Mouse (Mus musculus): ENCODE data around the gene Sept14. TPM values are rescaled to one million over a fixed set of nuclear protein-coding genes. Genes with fewer than 3 reads are reported as not detected.
A peak's percentile ranks its signal among the peaks of the same experiment; 100 is the strongest.

Sept14 gene
- polyA plus RNA-seq, 1 experiment, result not detected

DNA sequence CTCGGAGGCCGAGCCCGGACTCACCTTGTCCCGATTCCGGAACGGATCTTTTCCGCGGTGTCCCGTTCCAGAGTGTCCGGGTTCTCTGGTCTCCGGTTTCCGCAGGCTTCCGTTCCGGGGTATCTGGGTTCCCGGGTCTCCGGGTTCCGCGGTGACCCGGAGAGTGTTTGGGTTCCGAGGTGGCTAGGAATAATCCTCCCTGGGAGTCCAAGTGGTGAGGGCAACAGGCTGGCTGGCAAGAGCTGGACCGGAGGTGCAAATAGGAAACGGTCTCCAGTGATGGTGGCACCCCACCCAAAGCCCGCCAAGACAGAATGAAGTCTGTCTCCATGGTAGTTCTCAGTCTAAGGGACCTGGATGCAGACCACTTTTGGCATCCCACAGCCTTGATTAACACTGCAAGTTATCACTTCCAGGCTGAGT lies 38.3 kb downstream of the Sept14 start, which contains the start of gene Zfp11:
Zfp11 (minus strand) TSS at position 64 of the 423 bp plus-strand sequence.
- 2% methylated on average over 23 of the region's 23 CpGs for WGBS
- DNase-seq (ENCODE audit: low read depth in 1 of 2, low spot score in 2 of 2), result peak; percentile 22 to 35
- TF ChIP-seq CTCF (IDR thresholded peaks at IDR 0.05; ENCODE audit: extremely low read depth, insufficient read depth, insufficient read length, insufficient replicate concordance), result no peak
- no peak for TF ChIP-seq POLR2A (IDR thresholded peaks at IDR 0.05; ENCODE audit: low read depth, low read length)

DNA sequence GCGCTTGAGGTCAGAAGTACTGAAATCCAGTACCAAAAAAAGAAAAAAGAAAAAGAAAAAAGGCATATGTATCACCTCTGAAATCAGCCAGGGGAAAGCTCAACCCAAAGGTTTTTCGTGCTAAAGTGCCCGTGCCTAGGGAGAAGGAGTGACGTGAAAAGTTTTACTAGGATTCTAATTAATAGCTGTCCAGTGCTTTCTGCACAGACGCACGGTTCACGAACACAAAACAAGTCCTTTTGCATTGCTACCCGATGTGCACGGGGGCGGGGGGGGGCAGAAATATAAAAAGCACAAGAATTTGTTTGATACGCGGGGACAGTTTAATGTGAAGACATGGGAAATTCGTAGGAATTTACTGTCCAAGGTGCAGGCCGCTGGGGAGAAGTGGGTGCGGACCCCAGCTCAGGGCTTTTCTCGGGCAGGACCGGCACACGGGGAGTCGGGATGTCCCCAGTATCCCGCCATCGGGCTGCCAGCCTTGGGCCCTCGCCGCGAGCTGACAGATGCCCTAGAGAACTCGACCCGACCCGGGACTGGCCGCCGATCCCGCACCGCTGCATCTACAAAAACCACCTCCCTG lies 38.8 kb downstream of the Sept14 start:
- H3K27ac ChIP-seq (ENCODE audit: insufficient read depth, low read length), result no peak overlapping the region

More for the DNA sequence above, 38.3 kb downstream of the Sept14 start, which contains the start of gene Zfp11:
- no peaks in the 10 kb centered on the region for H3K27me3 ChIP-seq (ENCODE audit: control insufficient read depth, insufficient read depth, low read length)
- no peaks in the 10 kb centered on the region for H3K36me3 ChIP-seq (ENCODE audit: control insufficient read depth, insufficient read depth, low read length)
- H3K4me3 ChIP-seq (ENCODE audit: extremely low read depth, insufficient read depth, insufficient read length), result peak within 1 kb of the TSS; percentile 77
- H3K27ac ChIP-seq (ENCODE audit: insufficient read depth, low read length), result no peak within 1 kb of the TSS
- no peaks in the 10 kb centered on the region for H3K4me1 ChIP-seq (ENCODE audit: control insufficient read depth, insufficient read depth, insufficient read length)

DNA sequence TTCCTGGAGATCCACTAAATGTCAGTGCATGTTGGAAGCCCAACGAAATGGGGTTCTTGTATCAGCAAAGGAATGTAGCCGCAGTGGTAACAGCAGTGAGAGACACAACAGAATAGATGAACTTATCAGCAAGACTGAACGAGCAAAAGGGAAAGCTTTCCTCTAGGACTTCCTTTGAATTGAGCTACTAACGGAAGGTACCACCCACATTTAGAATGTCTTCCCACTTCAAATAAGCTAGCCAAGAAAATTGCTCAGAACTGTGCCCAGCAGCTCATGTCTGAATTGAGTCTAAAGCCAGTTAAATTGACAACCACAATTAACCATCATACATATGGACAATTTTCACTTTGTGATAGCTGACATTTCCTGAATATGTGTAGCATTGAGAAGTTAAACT lies 40.5 kb downstream of the Sept14 start:
- Histone ChIP-seq H3K4me1 (ENCODE audit: control insufficient read depth, insufficient read depth, insufficient read length) (no peaks in the 10 kb centered on the region), H3K4me3 (ENCODE audit: extremely low read depth, insufficient read depth, insufficient read length) (no peak overlapping the region), H3K27me3 (ENCODE audit: control insufficient read depth, insufficient read depth, low read length) (no peaks in the 10 kb centered on the region), H3K36me3 (ENCODE audit: control insufficient read depth, insufficient read depth, low read length) (no peaks in the 10 kb centered on the region), H3K27ac (ENCODE audit: insufficient read depth, low read length) (no peak overlapping the region)
- 91% methylated on average over 4 of the region's 4 CpGs for WGBS
- TF ChIP-seq CTCF (IDR thresholded peaks at IDR 0.05; ENCODE audit: extremely low read depth, insufficient read depth, insufficient read length, insufficient replicate concordance) (no peak), POLR2A (IDR thresholded peaks at IDR 0.05; ENCODE audit: low read depth, low read length) (no peak)
- no peak for DNase-seq (ENCODE audit: low read depth in 1 of 2, low spot score in 2 of 2)

More for the DNA sequence above, 38.8 kb downstream of the Sept14 start:
- Histone ChIP-seq H3K4me3 (ENCODE audit: extremely low read depth, insufficient read depth, insufficient read length) (peak overlapping the region; percentile 77), H3K36me3 (ENCODE audit: control insufficient read depth, insufficient read depth, low read length) (no peaks in the 10 kb centered on the region), H3K27me3 (ENCODE audit: control insufficient read depth, insufficient read depth, low read length) (no peaks in the 10 kb centered on the region), H3K4me1 (ENCODE audit: control insufficient read depth, insufficient read depth, insufficient read length) (no peaks in the 10 kb centered on the region)
- 2% methylated on average over 31 of the region's 31 CpGs for WGBS
- DNase-seq (ENCODE audit: low read depth in 1 of 2, low spot score in 2 of 2), result peak in 1 of 2 experiments; percentile 2
- TF ChIP-seq CTCF (IDR thresholded peaks at IDR 0.05; ENCODE audit: extremely low read depth, insufficient read depth, insufficient read length, insufficient replicate concordance), result no peak
- TF ChIP-seq POLR2A (IDR thresholded peaks at IDR 0.05; ENCODE audit: low read depth, low read length), result no peak

DNA sequence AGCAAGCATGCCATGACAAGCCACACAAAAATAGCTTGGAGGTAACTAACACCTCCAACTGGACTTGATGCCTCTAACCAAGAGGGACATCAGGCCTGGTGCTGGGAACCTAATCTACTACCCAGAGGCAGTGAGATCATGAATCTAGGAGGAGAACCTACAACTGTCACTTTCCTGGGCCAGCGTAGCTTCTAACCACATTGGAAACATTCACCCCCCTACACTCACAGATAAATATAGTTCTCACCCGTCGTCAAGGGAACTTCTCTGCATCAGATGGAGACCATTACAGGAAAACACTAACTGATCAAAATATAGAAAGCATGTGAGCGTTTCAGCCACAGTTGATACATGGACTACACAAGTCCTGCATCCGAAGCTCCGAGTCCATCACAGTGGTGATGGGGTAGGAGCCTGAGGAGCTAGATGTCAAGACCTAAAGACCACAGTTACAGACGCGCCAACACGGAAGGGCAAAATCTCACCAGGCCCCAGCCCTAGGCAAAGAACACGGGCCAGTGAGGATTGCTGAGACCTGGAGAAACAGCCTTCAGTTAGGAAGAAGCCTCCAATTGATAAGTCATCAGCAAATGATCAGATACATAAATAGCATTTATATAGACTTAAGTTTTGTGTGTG lies 41.9 kb downstream of the Sept14 start:
- Histone ChIP-seq H3K27me3 (ENCODE audit: control insufficient read depth, insufficient read depth, low read length) (no peaks in the 10 kb centered on the region), H3K27ac (ENCODE audit: insufficient read depth, low read length) (no peak overlapping the region), H3K4me3 (ENCODE audit: extremely low read depth, insufficient read depth, insufficient read length) (no peak overlapping the region), H3K4me1 (ENCODE audit: control insufficient read depth, insufficient read depth, insufficient read length) (no peaks in the 10 kb centered on the region), H3K36me3 (ENCODE audit: control insufficient read depth, insufficient read depth, low read length) (no peaks in the 10 kb centered on the region)
- no peak for DNase-seq (ENCODE audit: low read depth in 1 of 2, low spot score in 2 of 2)
- TF ChIP-seq POLR2A (IDR thresholded peaks at IDR 0.05; ENCODE audit: low read depth, low read length) (no peak), CTCF (IDR thresholded peaks at IDR 0.05; ENCODE audit: extremely low read depth, insufficient read depth, insufficient read length, insufficient replicate concordance) (no peak)
- WGBS, result 78% methylated on average over 10 of the region's 10 CpGs

DNA sequence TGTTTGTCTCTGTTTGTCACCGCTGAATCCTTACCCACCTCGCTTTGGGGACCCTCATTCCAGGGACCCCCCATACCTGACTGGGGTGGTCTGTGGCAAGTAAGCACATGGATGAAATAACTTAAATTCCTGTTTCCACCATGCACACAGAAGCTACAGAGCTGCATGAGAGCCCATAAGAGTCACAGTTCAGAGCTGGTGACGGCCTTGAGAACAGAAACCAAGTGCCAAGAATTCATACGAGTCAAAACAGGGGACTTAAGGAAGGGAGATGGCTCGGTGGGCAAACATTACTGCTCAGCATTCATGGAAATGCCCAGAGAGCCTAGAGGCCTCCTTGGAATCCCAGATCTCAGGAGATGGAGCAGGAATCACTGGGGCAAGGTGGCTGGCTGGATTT lies 44.2 kb downstream of the Sept14 start:
- DNase-seq (ENCODE audit: low read depth in 1 of 2, low spot score in 2 of 2), result no peak
- H3K27me3 ChIP-seq (ENCODE audit: control insufficient read depth, insufficient read depth, low read length), result no peaks in the 10 kb centered on the region
- WGBS, result 89% methylated on average over 5 of the region's 5 CpGs
- TF ChIP-seq CTCF (IDR thresholded peaks at IDR 0.05; ENCODE audit: extremely low read depth, insufficient read depth, insufficient read length, insufficient replicate concordance) (no peak), POLR2A (IDR thresholded peaks at IDR 0.05; ENCODE audit: low read depth, low read length) (no peak)
- no peak overlapping the region for H3K4me3 ChIP-seq (ENCODE audit: extremely low read depth, insufficient read depth, insufficient read length)
- H3K36me3 ChIP-seq (ENCODE audit: control insufficient read depth, insufficient read depth, low read length), result peaks cover 7% of the 10 kb centered on the region; the same call in 1 of the 2 replicates
- no peaks in the 10 kb centered on the region for H3K4me1 ChIP-seq (ENCODE audit: control insufficient read depth, insufficient read depth, insufficient read length)
- H3K27ac ChIP-seq (ENCODE audit: insufficient read depth, low read length), result no peak overlapping the region

DNA sequence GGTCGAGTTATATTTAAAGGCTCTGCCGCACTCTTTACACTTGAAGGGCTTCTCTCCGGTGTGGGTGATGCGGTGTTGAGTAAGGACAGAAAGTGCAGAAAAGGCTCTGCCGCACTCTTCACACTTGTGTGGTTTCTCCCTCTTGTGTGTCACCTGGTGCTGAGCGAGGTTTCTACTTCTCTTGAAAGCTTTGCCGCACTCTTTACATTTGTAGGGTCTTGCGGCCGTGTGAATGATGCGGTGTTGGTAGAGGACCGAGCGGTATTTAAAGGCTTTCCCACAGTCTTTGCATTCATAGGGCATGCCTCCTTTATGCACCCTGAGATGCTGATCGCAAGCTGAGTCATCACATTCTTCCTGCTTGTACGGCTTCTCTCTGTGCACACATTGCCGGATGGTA lies 50.4 kb downstream of the Sept14 start:
- H3K27me3 ChIP-seq (ENCODE audit: control insufficient read depth, insufficient read depth, low read length), result no peaks in the 10 kb centered on the region
- DNase-seq (ENCODE audit: low read depth in 1 of 2, low spot score in 2 of 2), result no peak
- no peak for TF ChIP-seq CTCF (IDR thresholded peaks at IDR 0.05; ENCODE audit: extremely low read depth, insufficient read depth, insufficient read length, insufficient replicate concordance)
- no peak for TF ChIP-seq POLR2A (IDR thresholded peaks at IDR 0.05; ENCODE audit: low read depth, low read length)
- no peak overlapping the region for H3K27ac ChIP-seq (ENCODE audit: insufficient read depth, low read length)
- H3K36me3 ChIP-seq (ENCODE audit: control insufficient read depth, insufficient read depth, low read length), result peaks cover 14% of the 10 kb centered on the region
- no peaks in the 10 kb centered on the region for H3K4me1 ChIP-seq (ENCODE audit: control insufficient read depth, insufficient read depth, insufficient read length)
- H3K4me3 ChIP-seq (ENCODE audit: extremely low read depth, insufficient read depth, insufficient read length), result no peak overlapping the region
- 96% methylated on average over 15 of the region's 15 CpGs for WGBS

DNA sequence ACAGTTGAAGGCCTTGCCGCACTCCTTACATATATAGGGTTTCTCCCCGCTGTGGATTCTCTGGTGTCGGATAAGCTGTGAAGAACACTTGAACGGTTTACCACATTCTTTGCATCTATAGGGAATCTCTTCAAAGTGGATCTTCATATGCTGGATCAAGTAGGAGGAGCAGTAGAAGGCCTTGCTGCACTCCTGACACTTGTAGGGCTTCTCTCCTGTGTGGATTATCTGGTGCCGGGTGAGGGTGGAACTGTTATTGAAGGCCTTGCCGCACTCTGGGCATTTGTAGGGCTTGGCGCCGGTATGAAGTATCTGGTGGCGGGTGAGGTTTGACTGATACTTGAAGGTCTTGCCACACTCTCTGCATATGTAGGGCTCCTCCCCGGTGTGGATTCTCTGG lies 51.3 kb downstream of the Sept14 start:
- peaks cover 14% of the 10 kb centered on the region for H3K36me3 ChIP-seq (ENCODE audit: control insufficient read depth, insufficient read depth, low read length)
- no peaks in the 10 kb centered on the region for H3K27me3 ChIP-seq (ENCODE audit: control insufficient read depth, insufficient read depth, low read length)
- WGBS, result 96% methylated on average over 10 of the region's 10 CpGs
- H3K4me1 ChIP-seq (ENCODE audit: control insufficient read depth, insufficient read depth, insufficient read length), result no peaks in the 10 kb centered on the region
- no peak for DNase-seq (ENCODE audit: low read depth in 1 of 2, low spot score in 2 of 2)
- H3K27ac ChIP-seq (ENCODE audit: insufficient read depth, low read length), result no peak overlapping the region
- no peak overlapping the region for H3K4me3 ChIP-seq (ENCODE audit: extremely low read depth, insufficient read depth, insufficient read length)
- TF ChIP-seq CTCF (IDR thresholded peaks at IDR 0.05; ENCODE audit: extremely low read depth, insufficient read depth, insufficient read length, insufficient replicate concordance), result no peak
- TF ChIP-seq POLR2A (IDR thresholded peaks at IDR 0.05; ENCODE audit: low read depth, low read length), result no peak
